Mouse (Mus musculus) bone marrow macrophage, adult 2 months (primary cell): ENCODE measurements around the gene Oat. TPM values are rescaled to one million over a fixed set of nuclear protein-coding genes. Genes with fewer than 3 reads are reported as not detected.

ENCODE experiments used
- H3K27ac ChIP-seq: 2 replicates; pipeline ENCODE4 v1.5.1; 2012; ENCODE audit warnings: low read depth, low read length; ENCODE audit not compliant: insufficient read depth
- H3K4me1 ChIP-seq: 2 replicates; pipeline ENCODE4 v1.6.1; 2012; ENCODE audit warnings: low read length; ENCODE audit not compliant: control insufficient read depth, insufficient read depth
- H3K4me3 ChIP-seq: 2 replicates; pipeline ENCODE4 v1.5.1; 2012; ENCODE audit warnings: mild to moderate bottlenecking, low read length, moderate library complexity; ENCODE audit not compliant: insufficient read depth
- CTCF ChIP-seq: IDR thresholded peaks from 2 replicates; pipeline ENCODE4 v1.5.1; 2012; ENCODE audit warnings: low read depth, mild to moderate bottlenecking, low read length, moderate library complexity
- POLR2A ChIP-seq: IDR thresholded peaks from 2 replicates; pipeline ENCODE4 v1.6.1; 2012; ENCODE audit warnings: mild to moderate bottlenecking, low read depth, low read length, borderline replicate concordance
- polyA plus RNA-seq: library from polyadenylated mRNA; stranded (reverse); fragments of >200 nt; gene quantifications from 2 replicates; pipeline ENCODE4 v1.2.4, GENCODE M21; 2012; ENCODE audit not compliant: missing spikeins, insufficient read depth, insufficient read length

Gene Oat
- polyA plus RNA-seq, 1 experiment = 84.6 TPM

DNA sequence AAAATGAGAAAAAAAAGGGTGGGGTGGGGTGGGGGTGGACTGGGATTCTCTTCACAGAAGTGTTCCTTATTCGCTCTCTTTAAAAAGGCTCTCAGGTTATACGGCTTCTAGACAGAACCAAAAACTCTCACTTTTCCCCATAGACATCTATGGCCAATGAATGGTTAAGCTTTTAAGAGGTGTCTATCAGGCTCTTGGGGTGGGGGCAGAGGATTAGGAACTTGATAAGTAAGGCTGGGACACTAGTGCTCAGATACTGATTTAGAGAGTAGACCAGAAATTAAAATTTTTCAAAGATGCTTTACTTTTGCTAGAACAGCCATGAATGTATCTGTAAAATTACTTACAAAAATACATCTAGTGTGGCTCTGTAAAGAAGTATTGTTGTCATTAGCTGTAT is 18.1 kb upstream of the Oat start:
- TF ChIP-seq POLR2A = no peak
- TF ChIP-seq CTCF = no peak
- H3K27ac ChIP-seq = no peak overlapping the region
- H3K4me1 ChIP-seq = no peaks in the 10 kb centered on the region
- H3K4me3 ChIP-seq = no peak overlapping the region

DNA sequence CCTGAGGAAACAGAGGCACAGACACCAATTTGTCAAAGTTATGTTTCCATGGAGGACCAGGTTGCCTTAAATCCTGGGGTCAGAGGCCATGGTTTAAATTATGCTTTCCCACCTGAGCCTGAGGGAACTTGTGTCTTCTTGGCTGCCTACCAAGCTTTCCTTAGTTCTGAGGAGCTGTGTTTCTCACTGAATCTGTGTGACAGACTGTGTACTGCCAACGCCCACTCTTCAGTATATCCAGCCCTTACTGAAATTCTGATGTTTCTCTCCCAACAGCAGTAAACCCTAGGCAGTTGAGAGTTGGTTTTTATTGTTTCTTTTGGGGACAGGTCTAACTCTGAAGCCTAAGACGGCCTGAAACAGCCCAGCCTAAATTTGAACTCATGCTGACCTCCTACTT is 17.6 kb upstream of the Oat start:
- Histone ChIP-seq H3K4me1 (no peaks in the 10 kb centered on the region), H3K27ac (no peak overlapping the region), H3K4me3 (no peak overlapping the region)
- TF ChIP-seq CTCF (no peak), POLR2A (no peak)

DNA sequence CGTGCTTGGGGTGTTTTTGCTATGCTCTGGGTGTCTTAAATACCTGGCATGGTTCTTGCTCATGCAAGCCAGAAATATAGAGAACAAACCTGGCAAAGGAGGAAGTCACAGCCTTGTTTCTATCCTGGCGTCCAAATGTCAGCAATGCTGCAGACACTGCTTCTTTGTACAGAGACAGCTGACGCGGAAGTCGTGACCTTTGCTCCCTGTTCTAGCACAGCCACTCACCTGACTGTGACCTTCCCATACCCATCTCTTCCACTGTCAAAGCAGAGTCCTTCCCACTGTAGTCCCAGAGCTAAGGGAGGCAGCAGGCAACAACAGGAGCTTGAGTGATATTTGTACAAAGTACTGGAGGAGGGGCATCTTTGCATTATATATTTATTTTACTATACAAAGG is 13.4 kb upstream of the Oat start:
- Histone ChIP-seq H3K4me3 (no peak overlapping the region), H3K4me1 (no peaks in the 10 kb centered on the region), H3K27ac (no peak overlapping the region)
- TF ChIP-seq CTCF = no peak

DNA sequence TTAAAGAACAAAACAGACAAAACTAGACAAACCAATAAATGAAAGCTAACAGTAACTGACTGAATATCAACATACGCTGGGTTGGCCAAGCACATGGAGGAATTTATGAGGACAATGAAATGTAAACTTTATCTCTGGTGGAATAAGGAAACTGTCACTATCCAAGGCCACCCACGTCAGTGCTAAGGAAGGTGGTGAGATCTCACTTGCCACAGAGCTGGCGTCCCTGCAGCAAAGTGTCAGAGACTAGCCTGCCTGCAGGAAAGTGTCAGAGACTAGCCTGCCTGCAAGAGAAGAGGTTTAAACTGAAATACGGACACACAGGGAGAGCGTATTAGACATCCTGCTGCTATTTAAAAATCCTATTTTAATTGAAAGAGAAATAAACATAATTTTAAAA is 11.0 kb upstream of the Oat start:
- TF ChIP-seq POLR2A (no peak), CTCF (no peak)
- Histone ChIP-seq H3K4me1 (no peaks in the 10 kb centered on the region), H3K27ac (no peak overlapping the region), H3K4me3 (no peak overlapping the region)

DNA sequence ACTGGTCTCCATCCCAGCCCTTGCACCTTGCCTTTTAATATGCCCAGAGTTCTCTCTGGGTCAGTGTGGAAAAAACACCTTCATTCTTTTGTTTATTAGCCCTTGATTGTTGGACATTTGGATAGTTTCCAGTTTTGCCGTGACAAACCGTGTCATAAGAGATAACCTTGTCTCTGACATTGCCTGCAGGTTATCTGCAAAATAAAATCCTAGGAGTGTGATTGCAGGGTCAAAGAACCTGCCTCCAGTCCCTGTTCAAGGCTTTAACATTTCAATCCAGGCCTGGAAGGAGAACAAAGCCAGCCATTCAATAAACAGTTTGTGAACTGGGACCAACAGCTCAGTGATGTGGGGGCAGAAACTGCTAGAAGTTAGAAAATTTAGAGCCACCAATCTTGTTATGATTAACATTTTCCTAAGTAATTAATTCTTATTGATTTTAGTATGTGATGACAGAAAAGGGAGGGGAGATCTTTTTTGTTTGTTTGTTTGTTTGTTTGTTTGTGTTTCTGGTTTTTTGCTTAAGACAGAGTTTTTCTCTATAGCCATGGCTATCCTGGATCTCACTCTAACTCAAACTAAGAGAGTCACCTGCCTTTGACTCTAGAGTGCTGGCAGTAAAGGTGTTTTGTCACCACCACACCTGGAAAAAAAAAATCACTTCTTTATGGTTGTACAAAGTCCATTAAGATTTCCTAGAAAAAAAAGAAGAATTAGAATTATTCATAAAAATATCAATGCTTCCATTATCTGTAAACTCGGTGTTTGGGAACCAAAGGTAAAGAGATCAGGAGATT is 9.7 kb upstream of the Oat start:
- TF ChIP-seq CTCF (no peak), POLR2A (no peak)
- Histone ChIP-seq H3K4me1 (no peaks in the 10 kb centered on the region), H3K4me3 (no peak overlapping the region), H3K27ac (no peak overlapping the region)

DNA sequence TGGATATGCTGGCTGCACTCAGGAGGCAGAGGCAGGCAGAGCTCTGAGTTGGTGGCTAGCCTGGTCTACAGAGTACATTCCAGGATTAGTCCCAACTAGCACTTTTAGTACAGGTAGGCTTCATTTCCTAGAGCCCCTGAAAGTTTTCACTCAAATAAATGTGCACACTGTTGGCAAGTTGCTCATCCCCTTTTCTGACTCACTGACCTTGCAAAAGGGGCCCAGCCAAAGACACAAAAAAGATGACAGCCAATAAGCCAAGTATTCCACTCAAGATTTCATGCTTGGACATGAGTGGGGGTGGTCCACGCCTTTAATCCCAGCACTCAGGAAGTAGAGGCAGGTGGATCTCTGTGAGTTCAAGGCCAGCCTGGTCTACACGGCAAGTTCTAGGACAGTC is 5.2 kb upstream of the Oat start:
- no peak overlapping the region for H3K27ac ChIP-seq
- TF ChIP-seq CTCF = no peak
- no peak for TF ChIP-seq POLR2A
- no peak overlapping the region for H3K4me3 ChIP-seq
- no peaks in the 10 kb centered on the region for H3K4me1 ChIP-seq

DNA sequence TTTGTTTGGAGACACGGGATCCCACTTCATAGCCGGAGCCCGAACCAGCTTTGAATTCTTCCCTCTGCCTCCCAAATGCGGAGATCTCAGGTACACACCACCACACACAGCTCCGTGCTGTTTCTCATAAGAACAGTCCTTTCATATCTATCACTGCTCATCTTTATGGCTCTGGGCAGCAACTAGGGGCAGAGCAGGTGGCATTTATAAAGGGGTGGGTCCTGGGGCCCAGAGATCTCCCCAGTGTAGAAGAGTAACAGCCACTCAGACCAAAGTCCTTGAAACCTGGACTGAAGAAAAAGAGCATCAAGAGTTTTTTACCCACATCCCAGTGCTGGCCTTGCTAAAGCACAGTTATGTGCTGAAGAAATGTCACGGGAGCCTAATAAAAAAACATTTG is 4.3 kb upstream of the Oat start:
- no peak overlapping the region for H3K4me3 ChIP-seq
- H3K4me1 ChIP-seq = no peaks in the 10 kb centered on the region
- H3K27ac ChIP-seq = no peak overlapping the region
- TF ChIP-seq CTCF (no peak), POLR2A (no peak)

DNA sequence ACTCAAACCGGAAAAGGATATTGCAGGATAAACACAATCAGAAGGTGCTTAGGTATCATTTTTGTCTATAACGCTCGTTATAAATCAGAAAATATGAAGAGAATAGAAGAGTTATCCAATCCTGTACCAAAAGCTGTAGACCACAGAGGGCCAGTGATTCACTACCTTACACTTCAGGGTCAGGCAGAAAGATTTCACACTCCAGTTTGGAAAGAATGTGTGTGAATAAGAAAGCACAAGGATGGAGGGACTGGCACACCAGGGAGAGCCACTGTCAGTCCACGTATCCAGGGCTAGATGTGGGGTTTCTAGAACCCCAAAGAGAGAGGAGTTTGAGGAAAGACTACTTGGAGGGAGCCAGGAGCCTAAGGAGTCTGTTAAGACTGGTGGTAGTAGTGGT is 693 bp upstream of the Oat start:
- Histone ChIP-seq H3K4me1 (peaks cover 5% of the 10 kb centered on the region), H3K4me3 (no peak overlapping the region; the same call in 1 of the 2 replicates), H3K27ac (no peak overlapping the region)
- TF ChIP-seq CTCF = no peak
- no peak for TF ChIP-seq POLR2A

DNA sequence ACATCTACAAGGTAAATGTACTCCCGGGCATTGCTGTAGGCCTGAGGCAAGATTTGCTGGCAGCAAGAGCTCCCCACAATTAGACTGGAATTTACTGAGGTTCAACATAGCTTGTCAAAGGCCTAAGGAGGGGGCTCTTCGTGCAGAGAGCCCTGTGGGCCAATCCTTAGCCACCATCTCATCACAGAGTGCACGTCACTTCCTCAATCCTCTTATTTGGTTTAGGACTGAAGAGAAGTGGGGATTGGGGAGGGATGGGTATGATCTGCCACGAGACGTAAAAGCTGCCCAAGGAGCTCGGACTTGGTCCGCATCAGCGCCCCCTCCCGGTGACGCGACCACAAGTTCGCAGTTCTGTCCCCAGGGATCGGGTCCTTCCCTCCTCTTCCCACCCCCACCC is 575 bp downstream of the Oat start:
- TF ChIP-seq CTCF = peak; percentile 6; the same call in 1 of the 2 replicates
- no peak for TF ChIP-seq POLR2A
- Histone ChIP-seq H3K27ac (peak overlapping the region; percentile 68), H3K4me1 (peaks cover 8% of the 10 kb centered on the region), H3K4me3 (peak overlapping the region; percentile 79)

DNA sequence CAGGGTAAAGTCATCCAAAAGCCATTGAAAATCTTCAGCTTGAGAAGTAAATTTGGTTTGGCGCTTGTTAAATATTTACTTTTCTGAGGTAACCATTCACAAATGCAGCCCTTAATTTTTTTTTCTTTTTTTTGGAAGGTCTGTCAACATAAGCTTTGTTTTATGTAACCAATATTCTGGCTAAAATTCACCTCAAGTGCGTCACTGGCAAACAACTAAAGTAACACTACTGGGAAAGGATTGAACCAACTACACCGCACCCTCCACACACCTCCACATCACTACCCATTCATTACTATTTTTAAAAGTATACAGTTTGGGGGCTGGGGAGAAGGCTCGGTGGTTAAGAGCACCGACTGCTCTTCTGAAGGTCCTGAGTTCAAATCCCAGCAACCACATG is 1.6 kb downstream of the Oat start:
- peaks cover 8% of the 10 kb centered on the region for H3K4me1 ChIP-seq
- H3K4me3 ChIP-seq = no peak overlapping the region
- TF ChIP-seq POLR2A (no peak), CTCF (no peak)
- no peak overlapping the region for H3K27ac ChIP-seq
